Mouse (Mus musculus): ENCODE measurements around the gene Tchp. TPM values are rescaled to one million over a fixed set of nuclear protein-coding genes. Genes with fewer than 3 reads are reported as not detected.

Gene Tchp
- 5.0 and 5.3 TPM in 2 replicates for polyA plus RNA-seq (2021; fragmentation: Nextera tagmentation)
- long read RNA-seq, experiment 1, partial matches to known transcripts: 8 of 10 reads
- long read RNA-seq, experiment 1, other reads (novel, unspliced or antisense): 1 of 10 reads
- long read RNA-seq, experiment 2, transcript Tchp-201 (13 exons, 2,882 nt): major isoform, 10 of 11 reads
- long read RNA-seq, experiment 2, partial matches to known transcripts: 0 of 11 reads
- long read RNA-seq, experiment 2, other reads (novel, unspliced or antisense): 1 of 11 reads

DNA sequence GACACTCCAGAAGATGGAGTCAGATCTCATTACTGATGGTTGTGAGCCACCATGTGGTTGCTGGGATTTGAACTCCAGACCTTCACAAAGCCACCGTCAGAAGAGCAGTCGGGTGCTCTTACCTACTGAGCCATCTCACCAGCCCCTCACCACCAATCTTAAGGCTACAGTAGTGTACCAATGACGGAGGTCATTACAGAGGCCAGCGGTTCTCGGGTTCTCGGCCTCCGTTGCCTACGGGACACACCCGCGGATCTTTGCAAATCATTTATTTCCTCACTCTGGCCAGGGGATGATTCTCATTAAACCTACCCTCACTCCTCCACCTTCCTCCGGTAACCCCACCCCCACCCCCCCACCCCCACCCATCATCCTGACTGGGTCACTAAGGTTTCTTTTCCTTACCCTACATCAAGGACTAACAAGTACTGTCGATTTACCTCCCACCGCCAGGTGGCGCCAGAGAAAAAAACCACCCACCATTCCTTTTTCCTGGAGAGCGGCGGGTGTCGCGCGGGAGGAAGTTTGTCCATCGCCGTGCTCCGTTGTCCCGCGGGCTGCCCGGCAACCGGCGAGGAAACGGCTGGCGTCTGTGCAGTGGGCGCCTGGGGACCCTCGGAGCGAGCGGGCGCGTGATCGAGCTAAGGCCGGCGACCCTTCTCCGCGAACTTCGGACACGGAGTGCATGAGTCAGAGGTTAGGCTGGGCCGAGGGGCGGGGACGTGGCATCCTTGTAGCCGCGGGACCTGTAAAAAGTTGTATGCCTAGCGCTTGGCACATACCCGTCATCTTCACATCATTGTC, at the start of gene Tchp:
Gene Tchp, plus strand, starts transcription at position 496 of the 804 bp plus-strand sequence.

DNA sequence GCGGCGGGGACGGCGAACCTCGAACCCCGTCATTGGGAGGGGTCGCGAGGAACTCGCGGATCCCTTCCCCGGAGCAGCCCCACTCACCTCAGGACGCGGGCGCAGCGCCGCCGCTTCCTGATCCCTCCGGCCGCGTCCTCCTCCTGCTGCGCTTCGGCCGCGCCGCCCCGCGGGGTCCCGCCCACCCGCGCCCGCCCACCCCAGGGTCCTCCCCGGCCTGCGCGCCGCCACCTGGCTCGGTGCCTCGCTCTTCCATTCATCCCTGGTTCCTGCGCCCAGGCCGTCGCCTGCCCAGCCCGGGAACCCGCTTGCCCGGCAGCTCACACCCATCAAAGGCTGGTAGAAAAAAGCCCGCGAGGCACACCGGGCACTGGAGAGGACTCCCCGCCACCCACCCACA, 49.3 kb upstream of the Tchp start, which contains the start of gene Trpv4:
Gene Trpv4, minus strand, starts transcription at position 167 of the 400 bp plus-strand sequence.

DNA sequence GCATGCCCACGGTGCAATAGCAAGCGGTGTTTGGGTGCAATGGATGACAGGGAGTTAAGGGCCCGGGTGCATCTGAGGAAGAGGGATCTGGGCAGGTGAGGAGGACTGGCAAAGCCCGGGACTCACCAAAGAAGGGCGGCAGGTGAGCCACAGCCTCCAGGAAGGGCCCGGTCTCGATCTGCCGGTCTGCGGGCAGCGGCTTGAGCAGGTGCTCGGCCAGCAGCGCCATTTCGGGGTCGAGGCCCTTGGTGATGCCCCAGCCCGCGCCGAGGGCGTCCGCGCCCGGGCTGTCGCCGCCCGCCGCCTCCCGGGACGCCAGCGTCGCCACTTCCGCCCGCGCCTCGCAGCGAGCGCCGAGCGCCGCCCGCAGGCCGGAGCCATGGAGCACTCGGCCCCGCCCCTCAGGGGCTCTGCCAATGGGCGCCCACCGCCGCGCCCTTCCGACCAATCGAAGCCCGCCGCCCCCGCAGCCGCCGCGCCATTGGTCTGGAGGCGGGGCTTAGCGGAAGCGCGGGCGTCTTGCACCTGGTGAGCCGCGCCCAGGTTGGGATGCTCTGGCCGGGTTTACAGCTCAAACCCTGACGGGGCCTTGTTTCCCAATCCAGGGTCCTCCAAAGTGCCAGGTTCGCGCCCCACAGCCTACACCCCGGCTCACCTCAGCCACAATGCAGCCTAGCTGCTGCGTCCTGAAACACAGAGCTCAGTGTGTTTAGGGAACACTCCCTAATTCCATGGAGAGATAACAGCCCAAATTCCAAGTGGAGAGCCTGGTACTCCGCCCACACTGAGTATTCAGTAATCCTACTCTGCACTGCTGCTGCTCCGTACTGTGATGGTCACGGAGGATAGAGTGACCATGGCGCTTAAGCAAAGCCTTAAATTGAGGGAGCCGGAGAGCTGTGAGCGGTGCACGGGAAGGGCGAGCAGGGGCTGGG, 16.7 kb upstream of the Tchp start, which contains the start of gene Gltp:
Gene Gltp, minus strand, starts transcription at position 352 of the 935 bp plus-strand sequence.

Small RNA genes within 50 kb of the gene (microRNA-seq; reads per million reads assigned to microRNA genes)
- gene Mir7028: 0.86 reads per million

Other genes with a start within 250 kb of the Tchp start
- 0.46 and 0.49 TPM in 2 replicates for gene Fam222a, start 139.7 kb upstream of the Tchp start, polyA plus RNA-seq (2021; fragmentation: Nextera tagmentation)
- gene Trpv4, start 49.3 kb upstream of the Tchp start, polyA plus RNA-seq (2021; fragmentation: Nextera tagmentation): 0.75 and 7.1 TPM in 2 replicates
- 93.0 and 93.3 TPM in 2 replicates for gene Gltp, start 16.8 kb upstream of the Tchp start, polyA plus RNA-seq (2021; fragmentation: Nextera tagmentation)
- 5.0 and 5.6 TPM in 2 replicates for gene Ankrd13a, start 66.9 kb downstream of the Tchp start, polyA plus RNA-seq (2021; fragmentation: Nextera tagmentation)
- gene Git2, start 67.8 kb downstream of the Tchp start, polyA plus RNA-seq (2021; fragmentation: Nextera tagmentation): 19.1 and 19.8 TPM in 2 replicates
- gene 1500011B03Rik, start 115.7 kb downstream of the Tchp start, polyA plus RNA-seq (2021; fragmentation: Nextera tagmentation): 275 and 276 TPM in 2 replicates
- gene 4930519G04Rik, start 145.9 kb downstream of the Tchp start, polyA plus RNA-seq (2021; fragmentation: Nextera tagmentation): not detected in 2 replicates
- 0.10 and 0.14 TPM in 2 replicates for gene Gm9936, start 150.9 kb downstream of the Tchp start, polyA plus RNA-seq (2021; fragmentation: Nextera tagmentation)
- gene Oasl2, start 189.2 kb downstream of the Tchp start, polyA plus RNA-seq (2021; fragmentation: Nextera tagmentation): 2.0 and 5.7 TPM in 2 replicates
- gene Oasl1, start 215.5 kb downstream of the Tchp start, polyA plus RNA-seq (2021; fragmentation: Nextera tagmentation): 0.20 and 0.39 TPM in 2 replicates
- 222 and 238 TPM in 2 replicates for gene 2210016L21Rik, start 234.4 kb downstream of the Tchp start, polyA plus RNA-seq (2021; fragmentation: Nextera tagmentation)